Mouse (Mus musculus) heart, postnatal 4 days (tissue): ENCODE results near the gene Olfr71. TPM values are rescaled to one million over a fixed set of nuclear protein-coding genes. Genes with fewer than 3 reads are reported as not detected.

Experiments
- DNase-seq: peaks from one replicate; pipeline ENCODE4 v3.0.0; 2021
- total RNA-seq, 2 experiments: library from RNA; stranded (reverse); gene quantifications; 2 replicates each; pipeline ENCODE4 v1.2.3; 2021

The Olfr71 gene
- total RNA-seq, 2 experiments from 2014 or later: not detected

DNA sequence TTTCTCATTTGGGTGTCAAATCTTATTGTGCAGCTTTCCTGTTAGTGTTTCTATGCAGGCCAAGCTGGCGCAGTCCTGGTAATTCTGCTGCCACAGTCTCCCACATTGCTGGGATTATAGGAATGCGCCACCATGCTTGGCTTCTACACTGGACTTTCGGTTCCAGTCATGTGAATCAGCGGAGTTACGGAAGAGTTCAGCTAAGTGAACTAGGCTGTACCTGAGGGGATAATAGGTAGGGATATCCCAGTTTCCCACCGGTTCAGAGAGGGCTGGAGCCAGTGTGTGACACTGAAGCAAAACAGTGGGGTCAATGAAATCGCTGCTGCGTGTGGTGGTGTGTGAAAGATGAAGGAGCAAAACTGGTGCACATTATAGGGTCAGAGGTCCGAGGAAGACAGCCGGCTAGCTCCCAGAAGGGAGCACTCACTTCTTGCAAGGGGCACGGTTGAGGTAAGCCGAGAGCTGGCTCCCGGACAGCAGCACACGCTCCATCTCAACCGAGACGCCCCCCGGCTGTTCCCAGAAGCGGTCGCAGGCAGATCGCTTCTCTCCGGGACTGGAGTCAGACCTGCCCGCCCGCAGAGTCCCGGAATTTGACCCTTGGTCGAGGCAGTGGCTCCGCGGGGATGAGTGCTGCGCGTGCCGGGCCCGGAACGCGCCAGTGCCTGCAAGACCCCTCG lies 54.3 kb downstream of the Olfr71 start:
- DNase-seq: no peak

Other genes starting within 250 kb of the Olfr71 start
- not detected for gene Sit1, start 226.5 kb downstream of the Olfr71 start, total RNA-seq
- gene Ccdc107, start 217.4 kb downstream of the Olfr71 start, total RNA-seq: 10 to 100 TPM; 33.3 to 36.9 TPM
- 10 to 100 TPM; 14.0 to 15.7 TPM for gene Arhgef39, start 210.6 kb downstream of the Olfr71 start, total RNA-seq
- gene Car9, start 203.3 kb downstream of the Olfr71 start, total RNA-seq: under 1 TPM; 0.74 to 0.97 TPM
- 100 to 1,000 TPM; 104 to 136 TPM for gene Tpm2, start 186.5 kb downstream of the Olfr71 start, total RNA-seq
- 10 to 100 TPM; 53.2 to 53.4 TPM for gene Creb3, start 147.9 kb downstream of the Olfr71 start, total RNA-seq
- gene Tln1, start 147.6 kb downstream of the Olfr71 start, total RNA-seq: 100 to 1,000 TPM; 184 to 187 TPM
- 10 to 100 TPM; 38.6 to 39.1 TPM for gene Rgp1, start 131.5 kb downstream of the Olfr71 start, total RNA-seq
- gene Gba2, start 131.4 kb downstream of the Olfr71 start, total RNA-seq: 10 to 100 TPM; 17.7 to 17.8 TPM
- gene Msmp, start 125.8 kb downstream of the Olfr71 start, total RNA-seq: under 1 TPM in 1 of 2 experiments, not detected in 1; 0.52 TPM
- 10 to 100 TPM; 35.1 to 35.8 TPM for gene Npr2, start 78.3 kb downstream of the Olfr71 start, total RNA-seq
- under 1 TPM in 1 of 2 experiments, not detected in 1; 0.32 TPM for gene Spag8, start 56.7 kb downstream of the Olfr71 start, total RNA-seq
- 10 to 100 TPM; 92.2 to 98.4 TPM for gene Hint2, start 53.8 kb downstream of the Olfr71 start, total RNA-seq
- gene Tmem8b, start 41.3 kb downstream of the Olfr71 start, total RNA-seq: 10 to 100 TPM; 15.4 to 17.9 TPM
- gene Fam221b, start 41.1 kb downstream of the Olfr71 start, total RNA-seq: under 1 TPM in 1 of 2 experiments, not detected in 1; 0.23 TPM
- not detected for gene Olfr70, start 9.4 kb downstream of the Olfr71 start, total RNA-seq
- 1 to 10 TPM; 3.2 to 3.4 TPM for gene Hrct1, start 16.9 kb upstream of the Olfr71 start, total RNA-seq
- 1 to 10 TPM; 2.0 to 2.3 TPM for gene Spaar, start 19.8 kb upstream of the Olfr71 start, total RNA-seq
- gene Olfr159, start 60.8 kb upstream of the Olfr71 start, total RNA-seq: not detected
- gene Olfr156, start 113.6 kb upstream of the Olfr71 start, total RNA-seq: not detected
- not detected for gene Olfr157, start 129.9 kb upstream of the Olfr71 start, total RNA-seq
- gene Olfr155, start 141.3 kb upstream of the Olfr71 start, total RNA-seq: not detected
- gene Reck, start 165.3 kb upstream of the Olfr71 start, total RNA-seq: 10 to 100 TPM; 11.7 to 11.9 TPM
- 10 to 100 TPM; 31.0 to 32.9 TPM for gene Glipr2, start 247.1 kb upstream of the Olfr71 start, total RNA-seq